Mouse (Mus musculus) heart, embryonic 13.5 days (tissue): Measurements from ENCODE around the gene Cdadc1. TPM values are rescaled to one million over a fixed set of nuclear protein-coding genes. Genes with fewer than 3 reads are reported as not detected.
A peak's percentile ranks its signal among the peaks of the same experiment; 100 is the strongest.

Experiments
- ATAC-seq: fragments of 200-750 bp; cut with Nextera tagmentation; 2 replicates; pipeline ENCODE4 v1.8.0; 2017; ENCODE audit warnings: moderate TSS enrichment; ENCODE audit not compliant: insufficient number of reproducible peaks, low FRiP score, low TSS enrichment; ENCODE audit errors: extremely low read depth
- H3K27ac ChIP-seq: fragments of 300-500 bp; sonication (generic); replicated peaks from 2 replicates; pipeline ENCODE4 v1.5.1; 2015; ENCODE audit warnings: moderate library complexity, mild to moderate bottlenecking, inconsistent platforms
- H3K27me3 ChIP-seq: fragments of 300-500 bp; sonication (generic); replicated peaks from 2 replicates; pipeline ENCODE4 v1.6.1; 2015; ENCODE audit warnings: mild to moderate bottlenecking, inconsistent platforms
- H3K36me3 ChIP-seq: fragments of 300-500 bp; sonication (generic); 2 replicates; pipeline ENCODE4 v1.6.1; 2015; ENCODE audit warnings: mild to moderate bottlenecking, inconsistent platforms
- H3K4me1 ChIP-seq: fragments of 300-500 bp; sonication (generic); 2 replicates; pipeline ENCODE4 v1.6.1; 2015; ENCODE audit warnings: inconsistent platforms
- H3K4me2 ChIP-seq: fragments of 300-500 bp; sonication (generic); 2 replicates; pipeline ENCODE4 v1.6.1; 2015; ENCODE audit warnings: inconsistent platforms, mild to moderate bottlenecking, moderate library complexity
- H3K4me3 ChIP-seq: fragments of 300-500 bp; sonication (generic); 2 replicates; pipeline ENCODE4 v1.5.1; 2015; ENCODE audit warnings: moderate library complexity, mild to moderate bottlenecking, inconsistent platforms
- H3K9ac ChIP-seq: fragments of 300-500 bp; sonication (generic); 2 replicates; pipeline ENCODE4 v1.6.1; 2015; ENCODE audit warnings: inconsistent platforms, mild to moderate bottlenecking, moderate library complexity
- H3K9me3 ChIP-seq: fragments of 300-500 bp; sonication (generic); 2 replicates; pipeline ENCODE4 v1.6.1; 2016; ENCODE audit warnings: inconsistent platforms
- WGBS: fragments of 180-500 bp; shearing (Covaris S2); methylation state at CpG from one replicate; pipeline ENCODE4 v1.1.7; 2015; ENCODE audit warnings: mixed read lengths; 5-methylcytosine and 5-hydroxymethylcytosine counted together
- polyA plus RNA-seq: library from polyadenylated mRNA; unstranded; fragments of >200 nt; fragmentation: Nextera tagmentation; extraction: Ambion mirVana; gene quantifications from 2 replicates; pipeline ENCODE4 v1.2.1, GENCODE M21; 2015

Cdadc1 gene
- 26.0 and 27.4 TPM in 2 replicates for polyA plus RNA-seq

GRCm38 (mm10) chr14:59597398-59598259 is at the start of gene Cdadc1:
TSS of gene Cdadc1 (minus strand) at chr14:59597959.
- H3K9me3 ChIP-seq, result no peaks in the 10 kb centered on the region
- H3K4me3 ChIP-seq, result peak within 1 kb of the TSS; percentile 76
- peak; percentile 85 for ATAC-seq
- H3K36me3 ChIP-seq, result peaks cover 23% of the 10 kb centered on the region
- H3K27me3 ChIP-seq, result peaks cover 9% of the 10 kb centered on the region
- H3K4me2 ChIP-seq, result peak within 1 kb of the TSS; percentile 90
- H3K4me1 ChIP-seq, result peaks cover 15% of the 10 kb centered on the region
- H3K27ac ChIP-seq, result peak within 1 kb of the TSS; percentile 76
- H3K9ac ChIP-seq, result peak within 1 kb of the TSS; percentile 88
- WGBS, result under 1% methylated on average over 46 of the region's 48 CpGs

DNA sequence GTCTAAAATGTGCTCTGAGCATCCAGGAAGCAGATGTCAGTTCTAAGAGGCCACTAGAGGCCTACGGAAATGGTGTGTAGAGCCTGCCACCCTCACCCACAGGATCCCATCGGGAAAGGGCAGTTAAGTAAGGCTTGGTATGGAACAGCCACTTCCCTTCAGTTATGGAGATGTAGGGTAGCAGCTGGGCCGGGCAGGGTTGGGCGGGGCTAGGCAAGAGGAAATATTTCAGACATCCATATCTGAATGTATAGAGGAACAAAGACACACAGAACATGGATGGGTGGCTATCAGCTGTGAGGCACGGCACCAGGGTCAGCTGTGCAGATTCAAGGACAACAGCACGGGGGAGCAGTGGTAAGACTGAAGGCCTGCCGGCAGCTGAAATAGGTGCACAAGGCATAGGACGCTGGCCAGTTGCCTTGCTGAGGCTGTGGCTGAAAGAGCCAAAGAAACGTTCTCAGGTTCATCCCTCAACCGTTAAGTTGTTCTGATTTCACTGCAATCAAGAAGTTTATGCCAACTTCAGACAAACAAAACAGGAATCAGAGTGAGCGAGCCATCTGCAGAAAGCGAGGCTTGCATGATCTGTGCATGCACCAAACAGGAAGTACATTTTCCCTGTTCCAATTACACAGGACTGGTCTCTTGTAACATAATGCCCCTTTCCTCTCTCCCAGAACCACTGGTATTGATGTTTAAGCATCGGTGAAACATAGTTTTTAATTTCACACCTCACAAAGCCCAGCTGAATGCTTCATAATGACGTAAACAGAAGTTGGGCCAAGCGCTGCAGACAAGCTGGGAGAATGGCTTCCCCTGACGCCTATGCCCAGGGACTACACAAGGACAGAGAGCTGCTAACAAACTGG is 49.3 kb upstream of the Cdadc1 start:
- Histone ChIP-seq H3K36me3 (no peaks in the 10 kb centered on the region), H3K27me3 (no peaks in the 10 kb centered on the region), H3K27ac (no peak overlapping the region), H3K9ac (peak overlapping the region; percentile 11; the same call in 1 of the 2 replicates), H3K4me2 (no peak overlapping the region), H3K9me3 (no peaks in the 10 kb centered on the region), H3K4me3 (no peak overlapping the region), H3K4me1 (peaks cover 34% of the 10 kb centered on the region)
- whole genome bisulfite sequencing, result 52% methylated on average over 16 of the region's 16 CpGs
- no peak for ATAC-seq

GRCm38 (mm10) chr14:59644896-59645295 is 47.1 kb upstream of the Cdadc1 start:
- Histone ChIP-seq H3K4me2 (no peak overlapping the region), H3K36me3 (no peaks in the 10 kb centered on the region), H3K4me3 (no peak overlapping the region), H3K4me1 (peaks cover 44% of the 10 kb centered on the region), H3K27me3 (no peaks in the 10 kb centered on the region), H3K9ac (no peak overlapping the region), H3K27ac (no peak overlapping the region), H3K9me3 (no peaks in the 10 kb centered on the region)
- WGBS, result 65% methylated on average over 3 of the region's 3 CpGs
- no peak for ATAC-seq

DNA sequence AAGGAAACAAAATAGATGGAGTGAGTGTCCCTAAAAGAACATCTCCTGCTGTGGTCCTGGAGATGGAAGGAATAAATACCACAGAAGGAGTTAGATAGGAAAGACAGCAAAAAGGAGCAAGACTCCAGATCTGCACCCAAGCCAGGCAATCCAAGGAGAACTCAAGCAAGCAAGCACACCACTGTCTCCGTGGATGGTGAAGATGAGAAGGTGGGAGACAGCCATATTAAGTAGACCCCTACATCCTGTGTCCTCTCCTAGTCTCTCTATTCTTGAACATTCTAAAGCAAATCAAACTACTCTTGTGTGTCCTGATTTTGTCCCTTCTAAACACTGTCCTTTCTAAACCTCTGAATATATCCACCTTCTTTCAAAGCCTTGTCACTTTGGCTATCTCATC is 46.4 kb upstream of the Cdadc1 start:
- ATAC-seq, result no peak
- 79% methylated on average over 1 of the region's 1 CpGs for WGBS
- 0 out of 2 replicates have a peak overlapping the region, but pooled peaks have one; percentile 20 for H3K27ac ChIP-seq
- H3K4me3 ChIP-seq, result no peak overlapping the region
- no peaks in the 10 kb centered on the region for H3K9me3 ChIP-seq
- no peaks in the 10 kb centered on the region for H3K27me3 ChIP-seq
- no peak overlapping the region for H3K9ac ChIP-seq
- no peak overlapping the region for H3K4me2 ChIP-seq
- peaks cover 50% of the 10 kb centered on the region for H3K4me1 ChIP-seq
- no peaks in the 10 kb centered on the region for H3K36me3 ChIP-seq

- peaks cover 47% of the 10 kb centered on the region for H3K4me1 ChIP-seq
- WGBS, result 17% methylated on average over 12 of the region's 12 CpGs
- H3K9me3 ChIP-seq, result no peaks in the 10 kb centered on the region
- no peaks in the 10 kb centered on the region for H3K36me3 ChIP-seq
- no peaks in the 10 kb centered on the region for H3K27me3 ChIP-seq
- no peak overlapping the region for H3K27ac ChIP-seq
- no peak for ATAC-seq
- no peak overlapping the region for H3K4me2 ChIP-seq
- no peak overlapping the region for H3K9ac ChIP-seq
- no peak overlapping the region for H3K4me3 ChIP-seq
Measured at GRCm38 (mm10) chr14:59643582-59643981, 45.8 kb upstream of the Cdadc1 start.

DNA sequence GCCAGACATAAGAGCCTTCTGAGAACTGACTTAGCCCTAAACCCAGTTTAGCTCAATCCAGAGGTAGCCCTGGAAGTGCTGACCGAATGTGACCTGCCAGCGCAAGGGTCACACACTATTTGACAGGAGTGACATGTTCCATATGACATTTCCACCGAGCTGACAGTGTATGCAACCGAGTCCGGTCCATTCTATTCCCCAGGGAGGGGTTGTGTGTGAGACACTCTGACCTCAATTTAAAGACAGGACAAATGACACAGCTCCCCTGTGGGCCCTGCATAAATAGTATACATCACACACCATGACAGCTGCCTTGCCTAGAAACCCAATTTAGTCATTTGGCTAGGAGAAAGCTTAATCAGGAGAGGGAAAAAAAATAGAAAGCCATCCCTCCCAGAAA is 44.1 kb upstream of the Cdadc1 start:
- 23% methylated on average over 5 of the region's 5 CpGs for WGBS
- ATAC-seq, result no peak
- Histone ChIP-seq H3K9ac (no peak overlapping the region), H3K27ac (no peak overlapping the region), H3K4me3 (no peak overlapping the region), H3K27me3 (no peaks in the 10 kb centered on the region), H3K36me3 (no peaks in the 10 kb centered on the region), H3K4me1 (peaks cover 40% of the 10 kb centered on the region), H3K4me2 (no peak overlapping the region), H3K9me3 (no peaks in the 10 kb centered on the region)

DNA sequence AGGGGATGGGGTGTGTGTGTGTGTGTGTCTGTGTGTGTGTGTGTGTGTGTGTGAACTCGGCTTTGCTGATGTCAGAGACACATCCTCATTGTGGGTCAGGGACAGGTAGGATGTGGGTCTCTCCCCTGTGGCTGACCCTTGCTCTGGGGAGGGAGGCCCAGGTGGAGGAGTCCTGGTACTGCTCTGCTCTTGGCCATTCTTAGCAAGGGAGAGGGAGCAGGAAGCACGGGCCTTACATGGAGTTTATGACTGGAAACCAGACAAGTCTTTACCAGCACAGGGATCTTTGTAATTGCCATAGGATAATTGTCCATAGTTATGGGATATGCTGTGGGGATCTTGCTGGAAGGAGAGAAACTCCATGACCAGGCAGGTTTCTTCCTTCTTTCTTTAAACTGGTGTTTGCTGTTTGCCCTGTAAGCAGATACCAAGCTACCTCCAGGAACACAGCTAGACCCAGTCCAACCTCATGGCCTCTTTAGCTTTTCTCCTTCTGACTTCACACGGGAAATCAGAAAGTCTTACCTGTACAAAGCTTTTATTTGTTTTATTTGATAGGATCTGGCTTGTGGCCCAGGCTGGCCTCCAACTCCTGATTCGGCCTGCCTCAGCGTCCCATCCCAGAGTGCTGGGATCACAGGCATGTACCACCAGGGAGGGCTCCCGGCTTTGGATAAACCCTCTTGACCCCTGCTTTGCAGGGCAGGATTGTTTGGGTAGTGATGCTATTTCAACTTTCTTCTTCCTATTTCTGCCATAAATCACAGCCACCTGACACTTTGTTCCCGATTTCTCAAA is 41.3 kb upstream of the Cdadc1 start:
- ATAC-seq, result no peak
- Histone ChIP-seq H3K4me2 (no peak overlapping the region), H3K4me3 (no peak overlapping the region), H3K36me3 (no peaks in the 10 kb centered on the region), H3K27me3 (no peaks in the 10 kb centered on the region), H3K9ac (no peak overlapping the region), H3K9me3 (no peaks in the 10 kb centered on the region), H3K4me1 (peaks cover 33% of the 10 kb centered on the region), H3K27ac (0 out of 2 replicates have a peak overlapping the region, but pooled peaks have one; percentile 1)
- WGBS, result 36% methylated on average over 7 of the region's 7 CpGs

DNA sequence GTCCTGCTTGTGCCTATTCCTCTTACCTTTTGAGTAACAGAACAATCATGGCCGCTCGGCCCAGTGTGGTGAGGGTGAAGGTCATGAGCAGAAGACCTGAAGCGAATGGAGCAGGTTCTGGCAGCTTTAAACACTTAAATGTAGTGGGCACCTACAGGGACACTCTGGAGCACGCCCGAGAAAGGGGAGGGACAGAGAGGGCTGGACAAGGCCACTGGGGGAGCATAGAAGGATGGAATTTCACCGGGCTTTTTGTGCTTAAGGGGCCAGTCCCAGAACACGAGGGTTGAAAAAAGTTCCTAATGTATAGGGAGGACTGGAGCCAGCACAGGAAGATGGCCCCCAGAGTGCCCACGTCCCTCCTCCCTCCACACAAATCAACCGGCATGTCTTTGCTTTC is 36.2 kb upstream of the Cdadc1 start:
- WGBS, result 77% methylated on average over 9 of the region's 9 CpGs

GRCm38 (mm10) chr14:59633295-59633898 is 35.6 kb upstream of the Cdadc1 start:
- Histone ChIP-seq H3K9ac (no peak overlapping the region), H3K4me3 (no peak overlapping the region), H3K27me3 (no peaks in the 10 kb centered on the region), H3K36me3 (peaks cover 27% of the 10 kb centered on the region), H3K4me1 (no peaks in the 10 kb centered on the region), H3K9me3 (no peaks in the 10 kb centered on the region), H3K27ac (no peak overlapping the region), H3K4me2 (no peak overlapping the region)
- 66% methylated on average over 5 of the region's 5 CpGs for WGBS
- ATAC-seq, result no peak

More for the DNA sequence above, 36.2 kb upstream of the Cdadc1 start:
- Histone ChIP-seq H3K4me2 (no peak overlapping the region), H3K27ac (no peak overlapping the region), H3K27me3 (no peaks in the 10 kb centered on the region), H3K9me3 (no peaks in the 10 kb centered on the region), H3K9ac (no peak overlapping the region), H3K4me1 (no peaks in the 10 kb centered on the region), H3K4me3 (no peak overlapping the region), H3K36me3 (peaks cover 27% of the 10 kb centered on the region)
- ATAC-seq, result no peak

GRCm38 (mm10) chr14:59632067-59632466 is 34.3 kb upstream of the Cdadc1 start:
- H3K4me1 ChIP-seq, result peaks cover 10% of the 10 kb centered on the region
- no peak overlapping the region for H3K4me3 ChIP-seq
- H3K9ac ChIP-seq, result no peak overlapping the region
- no peak for ATAC-seq
- H3K9me3 ChIP-seq, result no peaks in the 10 kb centered on the region
- H3K36me3 ChIP-seq, result peaks cover 27% of the 10 kb centered on the region
- WGBS, result 61% methylated on average over 6 of the region's 6 CpGs
- H3K27me3 ChIP-seq, result no peaks in the 10 kb centered on the region
- H3K4me2 ChIP-seq, result no peak overlapping the region
- H3K27ac ChIP-seq, result no peak overlapping the region
